Mouse (Mus musculus) embryo, embryonic 10 days (tissue): ENCODE results near the gene Gm5678.

Experiments
- DNase-seq: peaks from one replicate; pipeline ENCODE4 v3.0.0-alpha.2; 2015; ENCODE audit warnings: low spot score

The Gm5678 gene

GRCm38 (mm10) chr16:93627761-93628400, at the start of gene Gm5678:
TSS of gene Gm5678 (plus strand) at chr16:93628097.
- DNase-seq: no peak

- no peak for DNase-seq
Measured at GRCm38 (mm10) chr16:93578346-93579005, 49.4 kb upstream of the Gm5678 start.

- DNase-seq: no peak
Measured at GRCm38 (mm10) chr16:93581125-93581524, 46.8 kb upstream of the Gm5678 start.

- DNase-seq: no peak
Measured at GRCm38 (mm10) chr16:93584976-93585702, 42.8 kb upstream of the Gm5678 start.

- no peak for DNase-seq
Measured at GRCm38 (mm10) chr16:93585703-93586205, 42.1 kb upstream of the Gm5678 start.

GRCm38 (mm10) chr16:93586382-93586781, 41.5 kb upstream of the Gm5678 start:
- no peak for DNase-seq

- DNase-seq: no peak
Measured at GRCm38 (mm10) chr16:93588281-93588680, 39.6 kb upstream of the Gm5678 start.

GRCm38 (mm10) chr16:93590915-93591314, 37.0 kb upstream of the Gm5678 start:
- no peak for DNase-seq

GRCm38 (mm10) chr16:93591450-93592430, 36.2 kb upstream of the Gm5678 start:
- no peak for DNase-seq

- DNase-seq: no peak
Measured at GRCm38 (mm10) chr16:93592711-93593110, 35.2 kb upstream of the Gm5678 start.

GRCm38 (mm10) chr16:93593406-93593805, 34.5 kb upstream of the Gm5678 start:
- DNase-seq: no peak

GRCm38 (mm10) chr16:93594448-93594847, 33.4 kb upstream of the Gm5678 start:
- no peak for DNase-seq

GRCm38 (mm10) chr16:93595766-93596165, 32.1 kb upstream of the Gm5678 start:
- no peak for DNase-seq

- DNase-seq: no peak
Measured at GRCm38 (mm10) chr16:93596807-93597206, 31.1 kb upstream of the Gm5678 start.

- no peak for DNase-seq
Measured at GRCm38 (mm10) chr16:93597551-93597950, 30.3 kb upstream of the Gm5678 start.

- DNase-seq: no peak
Measured at GRCm38 (mm10) chr16:93599461-93599860, 28.4 kb upstream of the Gm5678 start.

- DNase-seq: peak; percentile 95
Measured at GRCm38 (mm10) chr16:93603439-93604212, 24.3 kb upstream of the Gm5678 start, which contains the start of gene Setd4. TSS of gene Setd4 (minus strand) at chr16:93604063.

- DNase-seq: peak; percentile 60
Measured at GRCm38 (mm10) chr16:93604481-93604969, 23.4 kb upstream of the Gm5678 start.

GRCm38 (mm10) chr16:93605553-93605952, 22.3 kb upstream of the Gm5678 start, which contains the start of gene Cbr1:
TSS of gene Cbr1 (plus strand) at chr16:93605853.
- DNase-seq: no peak

GRCm38 (mm10) chr16:93606146-93606545, 21.8 kb upstream of the Gm5678 start:
- DNase-seq: no peak
